Mouse (Mus musculus) midbrain, embryonic 16.5 days (tissue): Measurements from ENCODE around the gene Kank1. TPM values are rescaled to one million over a fixed set of nuclear protein-coding genes. Genes with fewer than 3 reads are reported as not detected.

Source experiments
- ATAC-seq: fragments of 200-750 bp; cut with Nextera tagmentation; 2 replicates; pipeline ENCODE4 v1.8.0; 2017; ENCODE audit warnings: moderate TSS enrichment
- H3K27ac ChIP-seq: fragments of 300-500 bp; sonication (generic); 2 replicates; pipeline ENCODE4 v1.5.1; 2014; ENCODE audit warnings: mild to moderate bottlenecking, low read length, mixed read lengths
- H3K27me3 ChIP-seq: fragments of 300-500 bp; sonication (generic); 2 replicates; pipeline ENCODE4 v1.6.1; 2014; ENCODE audit warnings: low read depth, low read length, mixed read lengths; ENCODE audit not compliant: control insufficient read depth, insufficient read depth
- H3K36me3 ChIP-seq: fragments of 300-500 bp; sonication (generic); 2 replicates; pipeline ENCODE4 v1.6.1; 2014; ENCODE audit warnings: mild to moderate bottlenecking, low read length, moderate library complexity, mixed read lengths; ENCODE audit not compliant: control insufficient read depth, insufficient read depth
- H3K4me1 ChIP-seq: fragments of 300-500 bp; sonication (generic); 2 replicates; pipeline ENCODE4 v1.6.1; 2014; ENCODE audit warnings: mild to moderate bottlenecking, low read length, mixed read lengths; ENCODE audit not compliant: control insufficient read depth, insufficient read depth
- H3K4me2 ChIP-seq: fragments of 300-500 bp; sonication (generic); 2 replicates; pipeline ENCODE4 v1.6.1; 2014; ENCODE audit warnings: mild to moderate bottlenecking, low read length, mixed read lengths
- H3K4me3 ChIP-seq: fragments of 300-500 bp; sonication (generic); 2 replicates; pipeline ENCODE4 v1.5.1; 2014; ENCODE audit warnings: low read depth, mild to moderate bottlenecking, low read length, moderate library complexity, mixed read lengths
- H3K9ac ChIP-seq: fragments of 300-500 bp; sonication (generic); 2 replicates; pipeline ENCODE4 v1.6.1; 2014; ENCODE audit warnings: low read depth, low read length, mixed read lengths
- H3K9me3 ChIP-seq: fragments of 300-500 bp; sonication (generic); replicated peaks from 2 replicates; pipeline ENCODE4 v1.6.1; 2014; ENCODE audit warnings: mild to moderate bottlenecking, low read length, mixed read lengths; ENCODE audit not compliant: control insufficient read depth, poor library complexity, severe bottlenecking
- WGBS: fragments of 180-500 bp; shearing (Covaris S2); extraction: QIAGEN DNeasy Blood & Tissue Kit; methylation state at CpG from one replicate; pipeline ENCODE4 v1.1.7; 2014; 5-methylcytosine and 5-hydroxymethylcytosine counted together
- polyA plus RNA-seq: library from polyadenylated mRNA; unstranded; fragments of >200 nt; fragmentation: Nextera tagmentation; extraction: Ambion mirVana; gene quantifications from 2 replicates; pipeline ENCODE4 v1.2.1, GENCODE M21; 2015

Gene Kank1
- polyA plus RNA-seq, 1 experiment from 2014 or later = 8.4 TPM

DNA sequence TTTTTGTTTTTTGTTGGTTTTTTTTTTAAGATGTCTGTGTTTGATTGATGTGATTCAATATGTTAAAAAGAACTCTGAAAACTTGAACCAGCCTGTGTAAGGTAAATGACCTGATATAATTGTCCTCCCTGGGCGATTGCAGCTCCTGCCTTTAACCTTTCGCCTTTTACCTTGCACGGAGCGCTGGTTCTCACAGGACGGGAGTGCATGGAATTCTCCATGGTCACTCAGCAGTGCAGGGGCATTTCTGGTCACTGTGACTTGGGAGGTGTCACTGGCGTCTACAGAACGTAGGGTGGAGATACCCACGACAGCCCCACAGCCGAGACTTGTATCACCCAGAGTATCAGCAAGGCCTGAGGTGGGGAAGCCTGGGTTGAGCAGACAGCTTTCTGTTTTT, 34.8 kb downstream of the Kank1 start:
- Histone ChIP-seq H3K9ac (no peak overlapping the region), H3K4me1 (peaks cover 6% of the 10 kb centered on the region; the same call in 1 of the 2 replicates), H3K27ac (no peak overlapping the region), H3K36me3 (no peaks in the 10 kb centered on the region), H3K4me3 (no peak overlapping the region), H3K4me2 (no peak overlapping the region), H3K9me3 (no peaks in the 10 kb centered on the region; the same call in 1 of the 2 replicates), H3K27me3 (0 out of 2 replicates have a peak, but pooled peaks cover 2% of the 10 kb centered on the region)
- ATAC-seq = no peak
- 66% methylated on average over 9 of the region's 9 CpGs for WGBS

DNA sequence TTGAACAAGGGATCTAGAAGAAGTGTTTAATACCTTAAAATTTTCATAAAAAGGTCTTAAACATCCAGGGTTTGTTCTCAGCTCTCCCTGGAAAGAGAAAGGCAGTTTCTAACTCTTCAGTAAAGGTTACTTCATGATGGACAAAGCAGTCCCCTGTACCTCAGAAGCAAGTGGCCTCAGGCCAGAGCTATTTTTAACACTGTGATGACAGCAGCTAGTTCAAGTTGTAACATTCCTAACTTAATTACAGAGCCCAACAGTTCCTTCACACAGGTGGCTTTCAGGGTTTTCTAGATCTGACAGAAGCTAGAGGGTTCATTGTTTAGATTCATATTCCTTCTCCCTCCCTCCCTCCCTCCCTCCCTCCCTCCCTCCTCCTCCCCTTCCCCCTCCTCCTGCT, 36.4 kb downstream of the Kank1 start:
- H3K9ac ChIP-seq = no peak overlapping the region
- no peaks in the 10 kb centered on the region for H3K36me3 ChIP-seq
- ATAC-seq = no peak
- H3K4me1 ChIP-seq = no peaks in the 10 kb centered on the region
- no peak overlapping the region for H3K4me3 ChIP-seq
- H3K9me3 ChIP-seq = no peaks in the 10 kb centered on the region; the same call in 1 of the 2 replicates
- H3K27me3 ChIP-seq = no peaks in the 10 kb centered on the region
- H3K27ac ChIP-seq = no peak overlapping the region
- no peak overlapping the region for H3K4me2 ChIP-seq

DNA sequence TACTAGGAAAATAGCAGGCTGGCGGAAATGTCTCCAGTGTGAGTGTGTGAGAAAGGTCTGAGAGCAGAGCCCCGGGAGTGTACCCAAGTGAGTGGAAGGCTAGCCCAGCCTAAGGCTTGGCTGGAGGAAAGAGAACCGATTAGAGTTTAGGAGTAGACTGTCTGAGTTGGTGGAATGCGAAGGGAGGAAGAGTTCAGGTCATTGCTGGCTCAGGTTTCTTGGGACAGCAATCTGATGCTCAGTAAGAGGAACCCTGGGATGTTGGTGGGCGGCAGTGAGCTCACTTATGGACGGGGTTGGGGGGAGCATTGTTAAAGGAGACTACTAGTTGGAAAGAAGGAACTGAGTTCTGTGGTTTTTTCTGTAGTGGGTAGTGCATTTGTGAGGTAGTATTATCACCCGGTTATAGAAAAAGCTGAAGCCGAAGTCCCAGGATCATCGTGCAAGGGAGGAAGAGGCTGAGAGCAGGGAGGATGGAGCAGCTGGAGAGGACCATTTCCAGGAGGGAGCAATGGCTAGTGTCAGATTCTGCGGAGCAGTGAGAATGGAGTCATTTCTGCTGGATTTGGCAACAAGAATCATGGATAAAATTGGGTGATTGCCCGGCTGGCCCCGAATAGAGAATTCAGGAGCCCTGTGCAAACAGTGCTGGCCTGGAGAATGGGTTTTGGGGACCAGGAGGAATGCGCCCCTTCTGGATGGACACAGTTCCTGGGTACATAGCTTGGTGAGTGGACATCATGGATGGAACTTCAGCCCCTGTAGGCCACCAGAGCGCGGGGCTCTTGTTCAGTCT, 40.0 kb downstream of the Kank1 start:
- H3K4me3 ChIP-seq = no peak overlapping the region
- 96% methylated on average over 15 of the region's 15 CpGs for WGBS
- no peak overlapping the region for H3K4me2 ChIP-seq
- no peaks in the 10 kb centered on the region for H3K4me1 ChIP-seq
- H3K36me3 ChIP-seq = no peaks in the 10 kb centered on the region
- no peak overlapping the region for H3K9ac ChIP-seq
- no peaks in the 10 kb centered on the region; the same call in 1 of the 2 replicates for H3K9me3 ChIP-seq
- ATAC-seq = no peak
- no peak overlapping the region for H3K27ac ChIP-seq
- no peaks in the 10 kb centered on the region for H3K27me3 ChIP-seq

DNA sequence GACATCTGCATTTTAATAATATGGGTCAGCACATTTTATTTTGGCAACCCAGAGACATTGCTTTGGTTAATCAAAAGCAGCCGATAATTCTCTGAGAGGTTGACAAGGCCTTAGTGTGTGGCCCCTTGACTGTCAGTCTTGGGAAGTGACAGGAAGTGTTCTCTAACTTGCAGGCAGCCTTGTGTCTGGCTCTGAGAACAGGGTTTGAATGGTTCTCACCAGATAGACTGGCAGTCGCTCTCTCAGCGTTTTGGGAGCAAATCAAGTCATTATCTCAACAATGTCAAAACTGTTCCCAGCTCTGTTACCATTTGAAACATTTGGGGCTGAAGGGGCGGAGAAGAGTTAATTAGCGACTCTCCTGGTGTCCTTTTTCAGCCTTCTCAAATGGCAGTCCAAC, 41.0 kb downstream of the Kank1 start:
- H3K27ac ChIP-seq = no peak overlapping the region
- H3K4me2 ChIP-seq = no peak overlapping the region
- H3K4me3 ChIP-seq = no peak overlapping the region
- H3K36me3 ChIP-seq = no peaks in the 10 kb centered on the region
- no peaks in the 10 kb centered on the region for H3K4me1 ChIP-seq
- no peak for ATAC-seq
- 68% methylated on average over 5 of the region's 5 CpGs for whole genome bisulfite sequencing
- H3K9me3 ChIP-seq = no peaks in the 10 kb centered on the region; the same call in 1 of the 2 replicates
- H3K9ac ChIP-seq = no peak overlapping the region
- H3K27me3 ChIP-seq = no peaks in the 10 kb centered on the region

DNA sequence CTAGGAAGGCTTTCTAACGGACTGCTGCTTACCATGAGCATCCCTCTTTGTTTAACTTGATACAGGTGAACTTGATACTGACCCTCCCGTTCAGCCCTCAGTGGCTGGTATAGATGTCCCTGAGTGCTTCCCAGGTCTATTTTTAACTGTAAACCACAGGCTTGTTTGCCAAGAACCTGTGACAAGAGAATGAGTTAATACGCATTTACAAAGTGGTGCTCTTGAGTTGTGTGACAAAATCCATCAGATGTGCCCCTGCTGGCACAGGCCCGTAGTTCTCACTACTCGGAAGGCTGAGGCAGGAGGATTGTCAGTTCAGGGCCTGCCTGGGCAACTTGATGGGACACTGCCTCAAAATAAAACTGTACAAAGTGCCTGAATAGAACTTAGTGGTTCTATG, 42.8 kb downstream of the Kank1 start:
- Histone ChIP-seq H3K4me3 (no peak overlapping the region), H3K4me1 (no peaks in the 10 kb centered on the region), H3K9me3 (no peaks in the 10 kb centered on the region; the same call in 1 of the 2 replicates), H3K9ac (no peak overlapping the region), H3K36me3 (no peaks in the 10 kb centered on the region), H3K4me2 (no peak overlapping the region), H3K27ac (no peak overlapping the region), H3K27me3 (no peaks in the 10 kb centered on the region)
- no peak for ATAC-seq
- 91% methylated on average over 5 of the region's 5 CpGs for WGBS

DNA sequence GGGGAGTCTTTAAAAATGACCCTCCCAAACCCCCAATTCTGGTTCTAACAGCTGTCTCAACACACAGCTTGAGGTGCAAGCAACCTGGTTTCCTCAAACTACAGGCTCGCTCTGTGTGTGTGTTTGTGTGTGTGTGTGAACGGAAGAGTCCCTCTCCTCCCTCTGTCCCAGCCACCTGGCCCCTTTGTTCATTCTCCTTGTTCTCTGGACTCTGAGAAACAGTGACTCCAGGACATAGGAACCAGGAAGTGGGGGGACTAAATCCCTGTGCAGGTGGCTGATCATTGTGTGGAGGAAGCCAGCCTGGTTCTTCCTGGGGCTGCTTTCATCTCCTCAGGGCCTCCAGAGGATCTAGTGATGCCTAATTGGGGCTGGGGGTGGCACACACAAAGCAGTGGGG, 46.9 kb downstream of the Kank1 start:
- H3K4me1 ChIP-seq = no peaks in the 10 kb centered on the region
- H3K27me3 ChIP-seq = no peaks in the 10 kb centered on the region
- no peaks in the 10 kb centered on the region for H3K9me3 ChIP-seq
- no peak overlapping the region for H3K4me3 ChIP-seq
- no peak overlapping the region for H3K4me2 ChIP-seq
- no peak for ATAC-seq
- H3K27ac ChIP-seq = no peak overlapping the region
- no peaks in the 10 kb centered on the region for H3K36me3 ChIP-seq
- 85% methylated on average over 2 of the region's 2 CpGs for whole genome bisulfite sequencing
- no peak overlapping the region for H3K9ac ChIP-seq

DNA sequence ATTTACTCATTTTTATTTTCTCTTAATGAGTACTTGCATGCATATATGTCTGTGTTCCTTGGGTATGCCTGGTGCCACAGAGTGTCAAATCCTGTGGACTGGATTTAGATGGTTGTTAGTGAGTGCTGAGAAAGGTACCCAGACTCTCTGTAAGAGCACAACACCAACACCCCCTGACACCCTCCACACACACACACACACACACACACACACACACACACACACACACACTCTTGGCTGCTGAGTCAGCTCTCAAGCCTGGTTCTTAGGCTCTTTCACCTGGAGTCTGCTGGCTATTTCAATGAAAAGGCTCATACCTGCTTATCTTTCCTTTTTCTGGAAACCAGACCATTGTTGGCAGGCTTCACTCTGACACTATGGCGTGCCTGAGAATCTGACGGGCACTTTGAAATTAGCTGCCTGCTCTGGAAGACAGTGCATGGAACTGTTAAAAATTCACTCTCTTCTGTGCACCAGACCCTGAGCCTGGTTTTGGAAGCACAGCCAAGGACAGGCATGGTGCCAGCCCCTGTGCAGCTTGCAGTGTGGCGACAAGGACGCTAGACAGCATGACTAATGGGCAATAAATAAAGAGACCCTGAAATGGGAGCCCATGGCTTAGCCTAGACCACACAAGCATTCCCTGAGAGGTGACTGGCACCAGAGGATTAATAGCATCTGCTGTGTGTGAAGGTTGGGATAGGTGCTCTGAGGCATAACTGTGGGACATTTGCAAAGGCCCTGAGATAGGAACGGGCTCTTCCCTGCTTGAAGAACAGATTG, 49.2 kb downstream of the Kank1 start:
- Histone ChIP-seq H3K4me3 (no peak overlapping the region), H3K9ac (no peak overlapping the region), H3K36me3 (no peaks in the 10 kb centered on the region), H3K4me2 (no peak overlapping the region), H3K27me3 (no peaks in the 10 kb centered on the region), H3K9me3 (no peaks in the 10 kb centered on the region), H3K4me1 (no peaks in the 10 kb centered on the region), H3K27ac (peak overlapping the region; percentile 43; the same call in 1 of the 2 replicates)
- ATAC-seq = peak; percentile 94
- 34% methylated on average over 5 of the region's 5 CpGs for WGBS

DNA sequence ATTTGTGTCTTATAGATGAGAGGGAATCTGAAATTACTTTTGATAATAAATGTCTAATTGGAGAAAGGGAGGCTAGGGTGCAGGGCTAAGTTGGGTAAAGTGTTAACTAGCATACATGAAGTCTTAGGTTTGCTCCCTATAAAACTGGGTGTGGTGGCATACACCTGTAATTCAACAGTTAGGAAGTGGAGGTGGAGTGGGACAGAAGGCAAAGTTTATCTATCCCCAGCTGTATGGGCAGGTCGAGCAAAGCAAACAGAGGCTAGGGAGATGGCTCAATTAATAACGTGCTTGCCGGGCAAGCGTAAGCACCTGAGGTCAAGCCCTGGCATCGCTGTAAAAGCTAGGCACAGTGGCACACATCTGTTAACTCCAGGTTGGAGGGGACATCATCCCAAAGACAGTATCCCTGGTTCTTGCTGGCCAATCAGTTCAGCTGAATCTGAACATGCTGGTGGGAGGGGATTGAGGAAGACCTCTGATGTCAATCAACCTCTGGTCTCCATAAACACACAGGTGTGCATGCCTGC, 54.3 kb downstream of the Kank1 start:
- H3K27ac ChIP-seq = no peak overlapping the region
- no peaks in the 10 kb centered on the region for H3K4me1 ChIP-seq
- H3K4me3 ChIP-seq = no peak overlapping the region
- no peaks in the 10 kb centered on the region for H3K27me3 ChIP-seq
- H3K4me2 ChIP-seq = no peak overlapping the region
- H3K9me3 ChIP-seq = no peaks in the 10 kb centered on the region
- no peak overlapping the region for H3K9ac ChIP-seq
- H3K36me3 ChIP-seq = no peaks in the 10 kb centered on the region
- WGBS = 92% methylated on average over 5 of the region's 5 CpGs
- no peak for ATAC-seq

DNA sequence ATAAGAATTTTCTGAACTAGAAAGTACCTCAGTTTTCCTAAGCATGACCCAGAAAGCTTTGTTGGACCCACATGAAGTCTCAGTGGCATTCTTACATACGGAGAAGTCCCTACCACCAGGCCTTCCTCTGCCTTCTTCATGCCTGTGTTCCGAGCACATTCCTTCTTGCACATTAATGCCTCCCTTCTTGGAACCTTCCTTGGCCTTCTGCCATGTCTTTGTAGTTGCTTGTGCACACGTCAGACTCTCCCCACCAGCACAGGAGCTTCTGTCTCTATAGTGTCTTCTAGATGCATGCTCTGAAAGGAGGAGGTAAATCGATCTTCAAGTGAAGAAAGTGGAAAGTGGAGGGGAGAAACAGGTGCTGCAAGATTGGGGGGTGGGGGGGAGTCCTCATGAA, 58.4 kb downstream of the Kank1 start:
- no peaks in the 10 kb centered on the region for H3K4me1 ChIP-seq
- no peak overlapping the region for H3K9ac ChIP-seq
- no peaks in the 10 kb centered on the region for H3K9me3 ChIP-seq
- no peak overlapping the region for H3K27ac ChIP-seq
- H3K36me3 ChIP-seq = no peaks in the 10 kb centered on the region
- H3K4me3 ChIP-seq = no peak overlapping the region
- ATAC-seq = no peak
- no peaks in the 10 kb centered on the region for H3K27me3 ChIP-seq
- H3K4me2 ChIP-seq = no peak overlapping the region
- 75% methylated on average over 4 of the region's 4 CpGs for WGBS
